Mouse (Mus musculus) layer of hippocampus, adult 8-10 months (tissue): Measurements from ENCODE around the gene Osbpl5. TPM values are rescaled to one million over a fixed set of nuclear protein-coding genes. Genes with fewer than 3 reads are reported as not detected.
A peak's percentile ranks its signal among the peaks of the same experiment; 100 is the strongest.
"Not testable (repeated sequence)": the region's sequence is repeated elsewhere in the genome, so short reads cannot be mapped to it uniquely, and the experiment has no call there.

Experiments
- DNase-seq, 2 experiments: peaks; one replicate each; pipeline ENCODE4 v3.0.0; 2022; ENCODE audit warnings: low spot score in 2 of 2
- total RNA-seq, 4 experiments: library from RNA; stranded (reverse); gene quantifications; 2 replicates each; pipeline ENCODE4 v1.2.4; 2022

Gene Osbpl5
- total RNA-seq, 4 experiments from 2014 or later = 20.0 to 24.8 (median 22.7) TPM

DNA sequence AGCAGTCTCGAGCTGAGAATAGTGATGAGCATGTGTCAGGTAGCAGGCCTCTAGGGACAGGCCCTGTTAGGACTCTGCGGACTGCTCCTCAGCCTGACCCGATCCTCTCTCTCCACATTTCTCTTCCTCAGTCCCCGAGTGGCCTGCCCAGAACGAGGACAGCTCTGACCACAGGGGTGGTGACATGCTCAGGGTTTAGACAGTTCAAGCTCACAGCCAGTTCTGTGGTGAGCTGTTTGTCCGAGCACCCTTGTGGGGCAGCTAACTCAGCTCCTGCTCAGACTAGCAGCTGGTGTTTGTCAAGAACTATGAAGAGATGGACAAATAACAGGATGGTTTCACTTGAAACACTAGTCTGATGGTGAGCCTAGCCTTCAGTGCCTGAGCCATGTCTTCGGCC lies 45.4 kb downstream of the Osbpl5 start:
- no peak for DNase-seq

- no peak for DNase-seq
These were observed 47.4 kb downstream of the Osbpl5 start for GRCm38 (mm10) chr7:143709395-143709794.

- DNase-seq = peak; percentile 89 to 97
These were observed 49.9 kb downstream of the Osbpl5 start for GRCm38 (mm10) chr7:143706697-143707438.

- no peak for DNase-seq
These were observed 60.6 kb downstream of the Osbpl5 start for GRCm38 (mm10) chr7:143696140-143696539.

DNA sequence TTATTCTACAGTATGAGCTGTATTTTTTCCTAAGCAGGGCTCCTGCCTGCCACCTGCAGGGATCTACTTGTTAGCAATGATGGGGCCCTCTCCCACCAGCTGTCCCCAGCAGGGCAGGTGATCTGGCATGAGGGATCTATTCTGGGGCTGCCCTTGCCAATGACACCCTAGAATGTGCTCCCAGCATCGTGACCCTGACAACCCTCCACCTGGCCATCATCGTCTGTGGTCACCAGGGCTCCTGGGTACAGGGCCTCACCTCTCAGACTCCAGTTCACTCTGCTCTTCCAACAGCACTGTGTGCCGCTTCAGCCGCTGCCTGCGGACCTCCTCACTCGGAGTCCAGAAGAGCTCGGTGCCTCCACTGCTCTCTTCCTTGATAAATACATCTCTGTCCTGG lies 62.2 kb downstream of the Osbpl5 start:
- no peak for DNase-seq

- no peak for DNase-seq
These were observed 63.9 kb downstream of the Osbpl5 start for GRCm38 (mm10) chr7:143692746-143693510.

GRCm38 (mm10) chr7:143691909-143692308 lies 64.9 kb downstream of the Osbpl5 start:
- DNase-seq = no peak

GRCm38 (mm10) chr7:143691181-143691580 lies 65.6 kb downstream of the Osbpl5 start:
- no peak for DNase-seq

DNA sequence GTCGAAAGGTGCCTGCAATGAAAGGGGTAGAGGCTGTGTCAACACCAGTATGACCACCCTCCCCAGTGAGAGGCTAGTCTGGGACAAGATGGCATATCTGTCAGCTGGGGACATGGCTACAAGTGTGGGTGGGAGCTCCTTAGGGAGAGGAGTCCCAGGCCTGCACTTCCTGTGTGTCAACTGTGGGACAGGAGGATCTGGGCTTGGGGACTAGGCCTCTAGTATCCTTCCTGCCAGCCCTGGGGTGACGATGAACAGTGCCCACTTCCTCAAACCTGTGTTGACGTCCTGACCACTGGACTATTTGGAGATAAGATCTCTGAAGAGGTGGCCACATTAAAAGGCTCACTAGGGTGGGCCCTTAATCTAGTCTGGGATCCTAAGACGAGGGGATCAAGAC lies 66.8 kb downstream of the Osbpl5 start:
- no peak for DNase-seq

DNA sequence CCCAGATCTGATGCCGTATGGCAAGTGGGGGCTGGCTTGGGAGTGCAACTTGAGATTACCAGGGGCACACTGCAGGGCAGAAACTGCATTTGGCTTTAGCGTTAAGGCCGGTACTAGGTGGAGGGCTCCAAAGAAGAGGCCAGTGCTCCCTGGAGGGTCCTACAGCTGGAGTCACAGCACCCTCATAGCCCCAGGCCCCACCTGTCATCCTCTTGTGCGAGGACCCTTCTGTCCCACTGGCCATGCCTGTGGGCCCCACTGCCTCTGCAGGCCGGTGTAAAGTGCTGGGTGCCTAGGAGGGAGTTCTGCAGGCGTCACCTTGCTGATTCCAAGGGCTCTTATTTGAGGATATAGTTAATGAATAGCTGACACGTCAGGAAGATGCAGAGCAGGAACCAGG lies 67.3 kb downstream of the Osbpl5 start:
- DNase-seq = no peak

DNA sequence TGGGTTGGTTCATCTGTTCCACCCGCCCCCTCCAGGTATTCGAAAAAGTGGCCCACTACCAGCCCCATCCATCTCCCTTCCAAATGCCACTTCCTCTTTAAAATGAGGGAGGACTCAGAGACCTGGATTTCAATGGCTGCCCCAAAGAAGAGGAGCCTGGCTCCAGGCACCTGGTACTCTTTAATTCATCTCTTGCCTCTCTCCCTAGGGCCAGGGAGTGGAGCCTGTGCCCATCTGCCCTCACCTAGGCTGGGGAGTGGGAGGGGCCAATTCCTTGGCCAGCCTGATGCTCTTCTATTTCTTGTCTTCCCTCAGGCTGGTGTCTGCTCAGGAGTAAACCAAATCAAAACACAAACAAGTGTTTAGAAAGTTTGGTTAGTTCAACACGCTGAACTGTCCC lies 70.1 kb downstream of the Osbpl5 start:
- not testable (repeated sequence) for DNase-seq

DNA sequence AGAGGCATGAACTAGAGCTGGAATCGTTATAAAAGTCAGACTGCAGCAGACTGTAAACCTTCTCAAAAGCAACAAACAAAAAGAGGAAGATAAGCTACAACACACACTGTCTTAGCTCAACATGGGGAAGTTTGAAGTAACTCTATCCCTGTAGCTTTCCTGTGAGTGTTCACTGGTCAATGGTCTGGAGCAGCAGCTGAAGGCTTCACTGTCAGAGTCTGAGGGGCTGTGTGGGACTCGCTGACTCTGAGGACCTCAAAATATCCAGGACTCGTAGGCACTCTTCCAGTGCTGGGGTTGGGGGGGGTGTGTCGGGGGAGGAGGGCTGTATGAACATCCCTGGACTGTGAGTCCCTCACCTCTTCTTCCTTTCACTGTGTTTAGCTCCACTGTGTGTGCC lies 70.6 kb downstream of the Osbpl5 start:
- DNase-seq = not testable (repeated sequence)

DNA sequence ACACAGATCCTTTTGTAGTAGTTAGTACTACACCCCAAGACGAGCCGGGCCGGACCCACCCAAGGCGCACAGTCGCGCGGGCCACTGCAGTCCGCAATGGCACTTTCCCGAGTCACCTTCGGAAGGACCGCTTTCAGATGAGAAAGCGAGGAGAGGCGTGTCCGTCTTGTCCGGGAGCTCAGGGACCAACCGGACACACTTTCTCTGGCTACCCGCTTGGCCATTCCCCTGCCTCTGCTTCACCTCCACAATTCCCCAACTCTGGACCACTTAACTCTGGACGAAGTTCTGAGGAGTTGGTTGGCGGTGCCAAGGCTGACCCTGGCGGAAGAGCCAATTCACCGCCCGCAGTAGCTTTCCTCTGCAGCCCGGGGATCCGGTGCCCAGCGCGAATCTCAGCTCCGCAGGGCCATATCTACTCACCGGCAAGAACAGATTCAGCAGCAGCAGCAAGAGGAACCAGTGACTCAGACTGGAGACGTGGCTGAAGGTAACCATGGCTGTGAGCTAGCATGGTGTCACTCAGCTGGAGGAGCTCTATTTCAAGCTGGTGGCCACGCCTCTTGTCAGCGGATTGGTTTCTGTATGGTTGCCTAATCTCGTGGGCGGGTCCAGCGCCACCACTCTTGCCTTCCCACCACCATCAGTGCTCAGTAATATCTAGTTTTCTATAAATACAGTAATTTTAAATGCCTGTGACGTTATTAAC lies 71.3 kb downstream of the Osbpl5 start, which contains the start of gene Tnfrsf23:
Gene Tnfrsf23 (minus strand): TSS at position 514 of the 709 bp plus-strand sequence.
- peak; percentile 59 to 69 for DNase-seq

GRCm38 (mm10) chr7:143684569-143684968 lies 72.2 kb downstream of the Osbpl5 start:
- not testable (repeated sequence) for DNase-seq

GRCm38 (mm10) chr7:143681566-143681965 lies 75.2 kb downstream of the Osbpl5 start:
- DNase-seq = no peak

DNA sequence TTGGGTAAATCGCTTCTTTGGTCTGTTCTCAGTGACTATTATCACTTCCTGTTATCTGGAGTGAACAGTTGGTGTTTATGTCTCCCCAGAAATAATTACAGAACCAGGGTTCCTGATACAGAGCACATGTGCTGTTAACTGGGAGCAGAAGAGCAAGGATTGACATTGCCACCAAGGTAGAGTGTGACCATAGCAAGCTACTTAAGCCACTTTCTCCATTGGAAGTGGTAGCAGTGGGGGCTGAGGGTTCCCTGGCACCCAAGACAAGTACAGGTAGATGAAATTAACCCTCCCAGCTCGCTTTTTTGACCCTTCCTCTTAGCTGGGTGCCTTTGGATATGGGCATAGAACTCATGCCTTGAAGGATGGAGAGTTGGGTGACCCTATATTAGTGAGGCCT lies 75.9 kb downstream of the Osbpl5 start:
- DNase-seq = not testable (repeated sequence)

GRCm38 (mm10) chr7:143679650-143680049 lies 77.1 kb downstream of the Osbpl5 start:
- not testable (repeated sequence) for DNase-seq

DNA sequence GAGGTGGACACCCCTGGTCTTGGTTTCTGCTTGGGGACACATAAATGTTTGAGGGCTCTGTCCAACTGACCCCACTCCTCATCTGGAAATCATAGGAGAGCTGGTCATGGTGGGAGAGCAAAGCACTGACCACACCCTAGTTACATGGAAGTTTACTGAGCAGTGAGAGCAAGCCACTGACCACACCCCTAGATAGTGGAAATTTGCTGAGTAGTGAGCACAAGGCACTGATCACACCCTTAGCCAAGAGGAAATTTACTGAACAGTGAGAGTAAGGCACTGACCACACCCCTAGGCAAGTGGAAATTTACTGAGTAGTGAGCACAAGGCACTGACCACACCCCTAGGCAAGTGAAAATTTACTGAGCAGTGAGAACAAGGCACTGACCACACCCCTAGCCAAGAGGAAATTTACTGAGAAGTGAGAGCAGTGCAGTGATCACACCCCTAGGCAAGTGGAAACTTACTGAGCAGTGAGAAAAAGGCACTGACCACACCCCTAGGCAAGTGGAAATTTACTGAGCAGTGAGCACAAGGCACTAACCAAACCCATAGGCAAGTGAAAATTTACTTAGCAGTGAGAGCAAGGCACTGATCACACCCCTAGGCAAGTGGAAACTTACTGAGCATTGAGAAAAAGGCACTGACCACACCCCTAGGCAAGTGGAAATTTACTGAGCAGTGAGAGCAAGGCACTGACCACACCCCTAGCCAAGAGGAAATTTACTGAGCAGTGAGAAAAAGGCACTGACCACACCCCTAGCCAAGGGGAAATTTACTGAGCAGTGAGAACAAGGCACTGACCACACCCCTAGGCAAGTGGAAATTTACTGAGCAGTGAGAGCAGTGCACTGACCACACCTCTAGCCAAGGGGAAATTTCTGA lies 90.1 kb downstream of the Osbpl5 start:
- no peak for DNase-seq

- no peak for DNase-seq
These were observed 93.3 kb downstream of the Osbpl5 start for GRCm38 (mm10) chr7:143663470-143663869.

DNA sequence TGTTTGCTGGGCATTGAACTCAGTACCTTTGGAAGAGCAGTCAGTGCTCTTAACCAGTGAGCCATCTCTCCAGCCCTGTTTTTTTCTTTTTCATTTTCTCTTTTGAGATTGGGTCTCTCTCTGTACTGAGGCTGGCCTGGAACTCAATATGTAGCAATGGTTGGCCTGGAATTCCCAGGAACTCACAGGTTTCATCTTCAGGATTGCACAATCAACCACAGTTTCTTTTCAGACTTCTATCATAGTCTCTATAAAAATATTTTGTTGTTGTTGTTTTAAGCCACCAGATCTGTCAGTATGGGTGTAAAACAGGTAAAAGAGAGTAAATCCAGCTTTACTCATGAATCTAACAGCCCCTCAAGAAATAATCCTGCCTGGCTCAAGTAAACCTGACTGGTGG lies 96.0 kb downstream of the Osbpl5 start:
- DNase-seq = no peak

DNA sequence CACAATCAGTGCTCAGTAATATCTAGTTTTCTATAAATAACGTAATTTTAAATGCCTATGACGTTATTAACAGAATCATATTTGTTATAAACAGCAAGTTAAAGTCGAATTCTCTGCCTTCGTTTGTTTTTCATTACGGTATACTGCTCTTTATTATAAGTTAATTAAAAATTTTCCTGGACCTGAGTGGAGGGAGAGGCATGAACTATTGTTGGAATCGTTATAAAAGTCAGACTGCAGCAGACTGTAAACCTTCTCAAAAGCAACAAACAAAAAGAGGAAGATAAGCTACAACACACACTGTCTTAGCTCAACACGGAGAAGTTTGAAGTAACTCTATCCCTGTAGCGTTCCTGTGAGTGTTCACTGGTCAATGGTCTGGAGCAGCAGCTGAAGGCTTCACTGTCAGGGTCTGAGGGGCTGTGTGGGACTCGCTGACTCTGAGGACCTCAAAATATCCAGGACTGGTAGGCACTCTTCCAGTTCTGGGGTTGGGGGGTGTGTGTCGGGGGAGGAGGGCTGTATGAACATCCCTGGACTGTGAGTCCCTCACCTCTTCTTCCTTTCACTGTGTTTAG lies 106.9 kb downstream of the Osbpl5 start:
- DNase-seq = not testable (repeated sequence)
